Mouse (Mus musculus) left cerebral cortex, adult 11 months (tissue): ENCODE data around the gene Nr0b1.

Experiments
- DNase-seq: peaks from one replicate; pipeline ENCODE4 v3.0.0; 2022; ENCODE audit warnings: low spot score

The Nr0b1 gene

DNA sequence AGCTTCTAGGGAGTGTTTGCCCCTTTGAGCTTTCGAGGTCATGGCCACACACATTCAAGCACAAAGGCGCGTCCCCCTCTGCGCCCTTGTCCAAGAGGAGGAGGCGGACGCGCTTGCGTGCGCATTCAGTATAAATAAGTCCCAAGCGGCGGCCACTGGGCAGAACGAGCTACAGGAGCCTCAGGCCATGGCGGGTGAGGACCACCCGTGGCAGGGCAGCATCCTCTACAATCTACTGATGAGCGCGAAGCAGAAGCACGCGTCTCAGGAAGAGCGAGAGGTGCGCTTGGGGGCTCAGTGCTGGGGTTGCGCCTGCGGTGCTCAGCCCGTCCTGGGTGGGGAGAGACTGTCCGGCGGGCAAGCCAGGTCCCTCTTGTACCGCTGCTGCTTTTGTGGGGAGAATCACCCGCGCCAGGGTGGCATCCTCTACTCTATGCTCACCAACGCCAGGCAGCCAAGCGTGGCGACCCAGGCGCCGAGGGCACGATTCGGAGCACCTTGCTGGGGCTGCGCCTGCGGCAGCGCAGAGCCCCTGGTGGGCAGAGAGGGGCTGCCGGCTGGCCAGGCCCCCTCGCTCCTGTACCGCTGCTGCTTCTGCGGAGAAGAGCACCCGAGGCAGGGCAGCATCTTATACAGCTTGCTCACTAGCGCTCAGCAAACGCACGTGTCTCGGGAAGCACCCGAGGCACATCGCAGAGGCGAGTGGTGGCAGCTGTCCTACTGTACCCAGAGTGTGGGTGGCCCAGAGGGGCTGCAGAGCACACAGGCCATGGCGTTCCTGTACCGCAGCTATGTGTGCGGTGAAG is at the start of gene Nr0b1:
Gene Nr0b1, plus strand, starts transcription at position 151 of the 806 bp plus-strand sequence.
- no peak for DNase-seq

DNA sequence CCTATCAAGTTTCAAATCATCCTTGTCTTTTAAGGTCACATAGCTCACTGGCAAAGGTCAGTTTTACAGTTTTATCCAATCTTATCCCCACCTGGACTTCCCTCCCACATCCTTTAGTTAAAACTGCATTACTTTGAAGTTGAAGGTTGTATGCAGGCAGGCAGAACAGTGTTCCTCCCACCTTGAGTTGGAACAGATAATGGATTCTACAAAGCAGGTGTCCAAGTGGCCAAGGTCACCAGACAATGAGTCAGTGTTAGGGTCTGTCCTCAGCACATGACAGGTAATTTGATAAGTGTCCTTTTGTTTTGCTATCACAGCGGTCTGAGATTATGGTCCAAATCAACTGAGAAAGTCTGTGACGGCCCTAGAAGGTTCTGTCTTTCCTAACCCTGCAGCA is 4.3 kb upstream of the Nr0b1 start:
- no peak for DNase-seq

DNA sequence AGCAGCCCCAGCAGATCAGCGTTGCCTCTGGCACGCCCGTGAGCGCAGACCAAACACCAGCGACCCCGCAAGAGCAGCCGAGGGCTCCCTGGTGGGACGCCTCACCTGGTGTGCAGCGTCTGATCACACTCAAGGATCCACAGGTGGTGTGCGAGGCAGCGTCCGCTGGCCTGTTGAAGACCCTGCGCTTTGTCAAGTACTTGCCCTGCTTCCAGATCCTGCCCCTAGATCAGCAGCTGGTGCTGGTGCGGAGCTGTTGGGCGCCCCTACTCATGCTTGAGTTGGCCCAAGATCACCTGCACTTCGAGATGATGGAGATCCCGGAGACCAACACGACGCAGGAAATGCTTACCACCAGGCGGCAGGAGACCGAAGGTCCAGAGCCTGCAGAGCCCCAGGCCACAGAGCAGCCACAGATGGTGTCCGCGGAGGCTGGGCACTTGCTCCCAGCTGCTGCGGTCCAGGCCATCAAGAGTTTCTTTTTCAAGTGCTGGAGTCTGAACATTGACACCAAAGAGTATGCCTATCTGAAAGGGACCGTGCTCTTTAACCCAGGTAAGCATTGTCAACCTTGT is 943 bp downstream of the Nr0b1 start:
- DNase-seq: no peak

DNA sequence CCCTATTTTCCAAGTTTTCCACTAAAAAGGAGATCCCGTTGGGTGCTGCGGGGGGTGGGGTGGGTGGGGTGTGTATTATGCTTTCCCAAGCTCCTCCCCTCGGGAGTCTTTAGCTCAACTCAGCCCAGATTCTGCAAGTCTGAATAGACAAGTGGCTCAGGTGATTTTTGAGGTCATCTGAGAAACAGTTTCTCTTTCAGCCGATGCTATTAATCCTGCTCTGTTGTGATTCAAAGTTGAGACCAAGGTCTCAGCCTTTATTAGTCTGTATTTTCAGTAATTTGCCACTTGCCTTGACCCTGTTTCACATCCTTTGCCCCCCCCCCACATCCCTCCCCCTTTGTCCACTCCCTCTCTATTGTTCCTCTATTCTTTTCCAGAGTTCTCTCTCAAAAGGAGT is 1.8 kb downstream of the Nr0b1 start:
- DNase-seq: no peak

DNA sequence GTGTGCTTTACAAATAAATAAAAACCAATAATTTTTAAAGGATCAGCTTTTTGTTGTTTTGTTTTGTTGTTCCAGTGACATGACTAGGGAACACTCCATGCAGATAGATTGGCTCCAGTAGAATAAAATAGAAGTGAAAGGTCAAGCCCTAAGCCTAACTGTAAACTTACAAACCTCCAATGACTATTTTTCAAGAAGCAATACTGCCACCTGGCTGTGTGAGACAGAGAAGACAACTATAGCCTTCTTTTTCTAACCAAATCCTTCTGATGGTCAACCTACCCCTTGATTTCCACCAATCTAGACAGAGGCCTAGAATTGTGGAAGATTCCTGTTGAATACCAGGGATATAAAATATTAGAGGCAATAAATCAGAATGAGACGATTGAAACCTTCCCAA is 45.7 kb downstream of the Nr0b1 start:
- DNase-seq: no peak
